Mouse (Mus musculus): ENCODE measurements around the gene Magi2.
"Not testable (repeated sequence)": the region's sequence is repeated elsewhere in the genome, so short reads cannot be mapped to it uniquely, and the experiment has no call there.

The Magi2 gene

DNA sequence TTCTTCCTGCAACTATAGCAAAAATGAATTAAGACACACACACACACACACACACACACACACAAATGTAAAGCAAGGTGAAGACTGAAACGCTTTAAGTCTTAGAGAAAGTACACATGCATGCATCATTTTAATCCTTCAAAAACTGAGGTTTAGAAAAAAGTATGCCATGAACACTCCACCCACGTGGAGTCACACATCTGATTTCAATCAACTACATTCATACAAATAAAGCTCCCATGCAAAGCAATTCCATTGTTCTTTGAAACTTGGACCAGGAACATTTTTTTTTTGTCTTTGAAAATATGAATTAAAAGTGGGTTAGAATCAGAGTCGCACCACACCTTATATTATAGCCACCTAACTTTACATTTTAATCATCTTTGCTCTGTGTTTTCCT lies 1032.9 kb downstream of the Magi2 start:
- no peak for DNase-seq

DNA sequence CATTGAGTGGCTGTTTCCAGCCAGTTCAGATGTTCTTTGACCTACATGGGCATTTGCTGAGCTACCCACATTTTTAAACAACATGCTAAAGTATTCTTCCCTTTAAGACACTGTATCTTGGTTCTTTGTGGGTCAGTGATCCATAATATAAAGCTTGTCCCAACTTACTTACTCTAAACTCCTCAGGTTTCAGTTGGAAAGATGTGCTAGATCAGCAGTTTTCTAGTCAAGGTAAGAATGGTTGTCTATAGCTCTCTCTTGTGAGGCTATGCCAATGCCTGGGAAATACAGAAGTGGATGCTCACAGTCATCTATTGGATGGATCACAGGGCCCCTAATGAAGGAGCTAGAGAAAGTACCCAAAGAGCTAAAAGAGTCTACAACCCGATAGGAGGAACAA lies 1045.8 kb downstream of the Magi2 start:
- DNase-seq: not testable (repeated sequence)

DNA sequence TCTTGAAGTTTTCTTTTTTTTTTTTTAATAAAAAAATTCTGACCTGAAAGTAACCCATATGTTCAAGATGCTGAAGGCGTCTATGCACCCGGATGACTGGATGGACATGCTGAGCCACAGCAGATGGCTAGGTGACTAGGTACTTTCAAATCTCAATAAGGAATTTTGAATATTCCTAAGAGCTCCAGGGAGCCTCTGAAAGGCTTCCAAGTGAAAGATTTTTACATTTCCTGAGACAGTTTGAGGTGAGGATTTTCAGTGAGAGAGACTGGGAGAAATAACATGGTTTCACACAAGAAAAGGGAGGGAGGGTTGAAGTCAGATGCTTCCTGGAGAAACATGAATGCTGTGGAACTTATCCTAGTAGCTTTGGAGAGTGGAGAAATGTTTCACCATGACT lies 1048.8 kb downstream of the Magi2 start:
- DNase-seq: no peak

DNA sequence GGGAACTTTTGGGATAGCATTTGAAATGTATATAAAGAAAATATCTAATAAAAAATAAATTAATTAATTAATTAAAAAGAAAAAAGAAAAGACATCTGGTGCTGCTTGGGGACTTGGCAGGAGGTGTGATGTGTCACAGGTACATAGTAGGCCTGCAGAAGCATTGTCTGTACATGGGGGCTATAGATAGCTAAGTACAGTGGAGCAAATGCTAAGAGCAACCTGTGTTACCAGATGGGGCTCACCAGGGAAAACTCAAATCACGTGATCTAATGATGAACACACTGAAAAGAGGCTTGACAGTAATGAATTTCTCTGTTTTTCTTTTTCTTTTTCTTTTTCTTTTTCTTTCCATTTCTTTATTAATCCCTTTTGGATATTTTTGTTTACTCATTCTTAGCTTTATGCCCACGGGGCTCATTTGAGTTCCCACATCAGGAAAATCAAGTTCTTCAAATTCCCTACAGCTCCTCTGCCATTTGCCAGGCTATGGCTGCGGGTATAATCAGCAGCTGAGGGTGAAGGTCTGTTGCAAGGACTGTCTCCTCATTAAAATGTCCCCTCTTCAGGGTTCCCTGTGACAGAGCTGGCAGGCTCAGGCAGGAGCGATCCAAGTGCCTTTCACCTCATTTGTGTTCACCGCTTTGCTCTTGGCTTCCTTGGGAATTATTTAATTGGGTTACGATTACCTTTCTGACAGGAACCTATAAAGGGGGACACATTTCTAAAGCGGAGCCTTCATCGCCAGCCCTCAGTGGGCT lies 1058.4 kb downstream of the Magi2 start:
- no peak for DNase-seq

DNA sequence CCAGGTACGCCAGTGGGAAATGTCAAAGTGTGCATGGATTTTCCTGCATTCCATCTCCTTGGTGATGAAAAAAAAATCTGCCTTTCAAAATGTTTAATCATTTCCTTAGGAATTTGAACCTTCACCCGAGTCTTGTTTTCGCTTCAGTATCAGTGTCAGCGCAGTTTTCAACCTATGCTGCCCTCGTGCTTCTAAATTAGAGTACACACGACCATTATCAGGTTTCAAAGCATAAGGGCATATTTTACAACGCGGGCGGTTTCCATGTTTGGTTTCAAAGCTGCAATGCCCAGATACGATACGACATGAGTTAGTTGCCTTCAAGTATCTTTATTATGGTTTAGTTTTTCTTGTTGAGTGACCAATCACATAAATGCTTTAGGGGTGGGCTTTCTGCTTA lies 1067.7 kb downstream of the Magi2 start:
- no peak for DNase-seq

DNA sequence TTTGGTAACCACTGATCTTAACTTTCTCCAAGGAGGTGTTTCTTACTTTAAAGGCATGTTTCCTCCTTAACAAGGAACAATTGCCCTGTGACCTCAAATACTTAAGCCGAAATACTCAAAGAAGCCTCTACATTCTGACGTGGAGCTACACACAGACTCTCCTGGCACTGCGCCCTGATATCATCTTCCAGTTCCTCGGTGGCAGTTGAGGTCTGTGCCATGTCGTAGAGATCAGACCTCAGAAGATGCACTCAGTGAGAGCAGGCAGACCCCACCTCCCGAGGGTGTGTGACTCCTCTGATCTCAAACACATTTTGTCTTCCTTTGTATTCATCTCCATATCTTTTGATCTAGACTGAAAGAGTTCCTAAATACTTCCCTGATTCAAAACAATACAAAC lies 1073.0 kb downstream of the Magi2 start:
- no peak for DNase-seq

DNA sequence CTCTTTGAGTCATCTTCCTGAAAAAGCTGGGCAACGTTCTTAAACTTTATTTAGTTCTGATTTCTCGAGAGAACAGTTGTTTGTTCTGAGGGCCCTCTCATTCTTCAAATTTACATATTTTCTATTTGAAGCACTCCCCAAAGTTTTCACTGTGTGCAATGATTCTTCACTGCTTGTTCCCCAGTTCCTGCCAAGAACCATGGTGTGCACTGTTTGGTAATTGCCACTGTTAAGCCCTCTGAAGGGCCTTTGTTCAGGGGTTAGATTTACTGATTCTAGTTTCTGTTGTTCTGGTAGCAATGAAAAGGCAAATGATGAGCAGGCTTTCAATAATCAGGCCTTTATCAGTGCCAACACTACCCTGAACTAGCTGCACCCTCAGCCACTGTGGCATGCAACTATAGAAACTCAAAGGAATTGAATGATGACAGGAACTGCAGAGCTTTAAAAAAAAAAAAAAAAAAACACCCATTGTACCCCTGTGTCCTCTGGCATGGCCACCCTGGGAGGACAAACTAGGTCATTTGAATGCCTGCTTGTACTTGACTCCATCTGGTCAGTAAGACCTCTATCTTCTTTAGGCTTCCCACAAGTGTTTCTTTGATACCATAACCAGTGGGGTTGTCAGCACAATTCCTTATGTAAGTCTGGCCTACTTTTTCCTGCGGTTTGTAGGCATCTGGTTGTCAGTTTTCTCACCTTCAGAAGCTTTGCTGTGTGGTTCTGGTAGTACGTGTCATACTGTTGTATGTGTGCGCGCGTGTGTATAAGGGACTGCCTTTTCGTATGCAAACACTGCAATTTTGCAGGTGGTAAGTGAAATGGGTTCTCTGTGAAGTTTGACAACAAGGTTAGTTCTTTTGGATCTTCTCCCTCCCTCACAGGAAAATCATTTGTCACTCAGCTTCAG lies 1076.5 kb downstream of the Magi2 start:
- DNase-seq: no peak

DNA sequence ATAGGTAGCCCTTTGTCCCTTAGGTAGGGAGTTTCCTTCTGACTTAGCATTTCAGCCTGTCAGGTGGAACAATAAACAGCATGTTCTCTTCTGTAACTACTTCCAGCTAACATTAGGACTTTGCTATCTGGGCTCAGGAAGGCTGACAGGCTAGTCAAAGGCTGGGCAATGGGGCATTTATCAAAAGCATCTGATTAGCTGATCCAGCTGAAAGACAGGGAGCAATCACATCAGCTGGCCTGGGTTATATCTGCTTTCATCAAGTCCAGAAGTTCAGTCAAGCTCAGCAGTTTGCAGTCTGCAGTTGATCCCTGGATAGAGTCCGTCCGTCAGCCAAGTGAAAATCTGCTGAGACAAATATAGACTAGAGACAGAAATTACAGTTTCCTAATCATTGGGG lies 1094.1 kb downstream of the Magi2 start:
- no peak for DNase-seq

DNA sequence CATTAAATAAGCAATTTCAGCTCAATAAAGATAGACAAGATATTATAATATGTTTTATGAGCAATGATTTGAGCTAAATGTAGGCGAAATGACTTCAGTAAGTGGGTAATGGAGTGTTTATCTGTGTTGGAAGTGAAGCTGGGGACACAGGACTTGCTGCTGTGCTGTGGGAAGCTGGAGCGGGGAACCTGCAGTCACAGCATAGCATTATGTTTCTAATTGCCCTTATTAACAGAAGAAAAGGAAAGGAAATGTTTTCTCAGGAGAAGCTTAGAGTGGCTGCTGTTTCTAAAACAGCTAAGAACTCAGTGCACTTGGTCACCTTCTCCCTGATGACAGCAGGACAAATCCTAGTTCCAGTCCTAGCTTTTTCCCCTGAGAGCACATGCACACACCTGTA lies 1098.5 kb downstream of the Magi2 start:
- no peak for DNase-seq

DNA sequence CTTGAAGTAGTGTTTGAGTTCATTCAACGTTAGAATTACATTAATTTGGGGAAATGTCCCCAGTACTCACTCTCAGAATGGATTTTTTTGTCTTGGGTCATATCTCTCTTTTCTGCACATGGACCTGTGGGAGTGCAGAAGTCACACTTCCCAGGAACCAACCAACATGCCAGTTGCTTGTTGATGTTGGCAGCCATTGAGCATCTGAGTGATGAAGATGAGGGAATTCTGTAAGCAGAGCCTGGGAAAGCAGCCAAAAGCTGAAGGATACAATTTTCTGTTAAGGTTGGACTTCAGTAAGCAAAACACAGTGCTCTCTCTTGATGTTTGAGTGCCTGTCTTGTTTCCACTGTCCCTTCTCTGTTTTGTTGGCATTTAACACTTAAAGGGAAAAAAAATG lies 1102.1 kb downstream of the Magi2 start:
- DNase-seq: no peak

DNA sequence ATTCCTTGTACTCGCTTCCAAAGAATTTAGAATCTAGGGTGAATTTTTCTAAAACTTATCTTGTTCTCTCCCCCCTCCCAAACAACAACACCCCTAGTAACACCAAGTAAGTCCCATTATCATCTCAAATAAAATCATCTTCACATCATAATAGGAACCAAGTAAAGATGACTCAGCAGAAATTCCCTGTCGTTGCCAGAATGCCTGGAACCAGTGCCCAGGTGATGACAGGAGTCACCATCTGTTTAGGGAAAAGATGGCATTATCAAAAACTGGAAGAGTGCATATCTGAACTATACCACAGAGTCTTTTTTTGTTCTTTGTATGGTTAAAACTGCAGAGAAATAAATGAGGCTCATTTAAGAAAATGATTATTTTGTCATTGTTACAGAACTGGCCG lies 1103.2 kb downstream of the Magi2 start:
- DNase-seq: no peak

DNA sequence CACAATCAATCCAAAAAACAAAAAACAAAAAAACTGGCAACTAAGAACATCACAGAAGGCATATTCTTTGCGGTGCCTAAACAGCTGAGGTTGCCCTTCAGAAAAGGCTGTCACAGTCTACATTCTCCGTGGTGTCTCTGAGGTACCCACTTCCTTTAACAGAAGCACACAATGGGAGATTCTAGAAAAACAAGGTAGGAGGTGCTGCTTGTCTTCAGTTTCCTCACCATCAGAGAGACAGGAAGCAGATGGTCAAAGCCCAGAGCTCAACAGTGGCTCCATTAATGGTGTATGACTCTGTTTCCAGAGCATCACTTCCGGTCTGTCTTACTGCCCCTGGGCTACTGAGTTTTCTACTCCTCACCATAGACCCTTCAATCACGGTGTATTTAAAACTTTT lies 1105.7 kb downstream of the Magi2 start:
- DNase-seq: no peak

DNA sequence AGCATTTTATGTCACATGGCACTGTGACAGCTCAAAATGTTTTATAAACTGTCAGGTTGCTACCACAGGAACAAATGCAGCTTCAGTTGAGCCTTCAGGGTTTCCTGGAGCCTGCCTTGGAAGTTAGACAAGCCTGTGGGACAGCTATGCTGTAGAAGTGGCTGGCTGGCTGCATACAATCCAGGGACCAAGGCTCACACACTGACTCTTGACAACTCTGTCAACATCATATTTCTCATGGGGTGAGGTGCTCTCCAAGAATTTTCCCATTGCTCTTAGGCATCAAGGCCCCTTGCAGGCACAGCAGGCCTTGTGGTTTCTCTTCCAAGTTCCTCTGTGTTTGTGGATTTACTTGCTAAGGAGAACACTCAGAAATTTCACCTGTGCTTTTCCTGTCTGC lies 1107.7 kb downstream of the Magi2 start:
- no peak for DNase-seq

DNA sequence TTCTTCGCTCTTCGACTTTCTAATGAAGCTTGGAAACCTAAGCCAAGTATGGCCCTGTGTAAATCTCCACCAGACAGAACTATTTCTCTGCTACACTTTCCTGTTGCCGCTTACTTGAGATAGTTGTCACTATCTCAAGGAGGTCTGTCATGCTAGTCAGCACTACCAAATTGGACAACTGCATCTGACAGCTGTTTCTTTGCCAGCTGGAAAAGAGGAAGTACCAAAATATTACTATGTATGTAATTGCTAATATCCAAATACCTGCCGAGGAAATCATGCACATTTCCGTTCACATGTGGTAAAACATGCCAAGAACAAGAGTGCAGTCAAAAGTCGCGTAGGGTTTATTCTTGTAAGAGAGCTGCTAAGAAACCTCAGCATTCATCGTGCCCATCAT lies 1126.1 kb downstream of the Magi2 start:
- DNase-seq: no peak

DNA sequence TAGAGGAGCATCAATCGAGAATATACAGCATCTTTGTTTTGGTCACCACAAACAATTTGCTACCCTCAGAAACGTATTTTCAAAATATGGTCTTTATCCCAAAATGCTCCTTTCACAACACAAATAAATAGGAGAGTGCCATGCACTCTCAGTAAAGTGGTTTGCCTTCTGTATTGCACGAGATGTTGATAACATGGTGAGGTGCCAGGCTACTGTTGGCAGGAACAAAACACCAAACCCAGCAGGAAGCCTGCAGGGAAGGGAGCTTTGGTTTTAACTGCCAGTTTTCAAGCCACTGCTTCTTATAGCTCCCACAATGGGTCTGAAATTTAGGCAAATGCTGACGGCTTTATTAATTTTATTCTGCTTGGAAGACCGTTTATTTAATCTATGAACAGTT lies 1131.6 kb downstream of the Magi2 start:
- no peak for DNase-seq

DNA sequence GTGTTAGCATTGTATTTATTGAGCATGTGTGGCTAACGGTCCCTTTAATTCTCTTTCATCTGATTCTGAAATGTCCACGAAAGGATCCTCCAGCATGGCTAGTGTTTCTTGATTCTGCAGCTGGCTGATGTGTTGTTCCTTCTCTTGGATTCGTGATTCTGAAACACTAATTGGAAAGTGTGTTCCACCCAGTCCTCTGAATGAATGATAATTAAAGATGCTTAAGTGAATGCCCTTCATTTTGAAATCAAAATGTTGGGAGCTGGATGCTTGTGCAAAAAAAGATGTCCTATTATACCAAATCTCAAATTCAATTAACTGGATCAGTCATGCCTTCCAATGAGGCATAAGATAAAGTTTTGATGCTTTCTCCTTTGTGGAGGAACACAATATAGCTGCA lies 1132.2 kb downstream of the Magi2 start:
- DNase-seq: no peak

DNA sequence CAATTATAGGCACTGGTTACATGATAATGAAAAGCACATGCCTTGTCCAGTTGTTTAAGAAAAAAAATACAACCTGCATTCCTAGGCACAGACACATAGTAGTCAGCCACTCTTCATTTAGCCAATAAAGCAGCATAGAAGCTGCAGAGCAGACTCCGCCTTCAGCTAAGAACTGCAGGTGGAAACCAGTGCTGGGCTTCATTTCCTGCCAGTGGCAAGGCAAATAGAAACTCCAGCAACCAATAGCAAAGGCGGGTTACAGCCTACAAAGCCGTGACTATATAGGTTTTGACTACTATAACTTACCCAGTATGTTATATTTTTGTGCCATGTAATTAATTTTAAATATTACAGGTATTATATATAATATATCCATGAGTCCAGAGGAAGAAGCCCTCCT lies 1135.3 kb downstream of the Magi2 start:
- no peak for DNase-seq

DNA sequence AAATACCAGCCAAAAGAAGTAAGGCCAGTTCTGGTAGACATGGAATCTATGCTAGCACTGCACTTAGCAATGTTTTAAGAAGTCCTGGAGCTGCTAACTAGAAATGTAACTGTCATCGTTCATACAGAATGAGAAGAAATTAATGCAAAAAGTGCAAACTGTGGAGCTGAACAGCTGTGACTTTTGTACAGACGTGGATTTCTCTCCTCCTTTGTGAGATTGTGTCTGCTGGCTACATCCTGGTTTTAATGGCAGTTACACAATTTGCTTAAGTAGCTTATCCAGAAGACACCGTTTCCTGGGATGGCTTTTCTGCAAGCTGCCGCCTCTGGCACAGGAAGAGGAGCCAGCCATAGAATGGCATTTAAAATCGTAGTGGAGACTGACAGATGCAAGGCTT lies 1136.4 kb downstream of the Magi2 start:
- no peak for DNase-seq

DNA sequence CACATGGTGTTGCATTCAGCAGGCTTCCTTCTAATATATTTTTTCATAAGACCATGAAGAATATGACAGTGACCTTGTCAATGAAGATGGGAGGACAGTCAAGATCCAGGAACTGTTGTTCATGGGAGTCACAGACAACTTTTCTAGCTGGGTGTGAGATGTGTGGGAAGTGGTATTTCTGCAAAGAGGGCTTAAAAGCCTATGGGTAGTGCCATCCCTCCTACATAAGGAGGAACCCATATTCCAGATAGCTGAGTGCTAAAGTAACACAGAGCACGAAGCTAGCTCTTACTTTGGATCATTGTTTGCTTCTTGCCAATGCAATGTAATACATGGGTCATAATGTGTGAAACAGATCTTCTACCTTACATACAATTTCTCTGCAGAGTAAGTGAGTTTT lies 1146.8 kb downstream of the Magi2 start:
- no peak for DNase-seq

DNA sequence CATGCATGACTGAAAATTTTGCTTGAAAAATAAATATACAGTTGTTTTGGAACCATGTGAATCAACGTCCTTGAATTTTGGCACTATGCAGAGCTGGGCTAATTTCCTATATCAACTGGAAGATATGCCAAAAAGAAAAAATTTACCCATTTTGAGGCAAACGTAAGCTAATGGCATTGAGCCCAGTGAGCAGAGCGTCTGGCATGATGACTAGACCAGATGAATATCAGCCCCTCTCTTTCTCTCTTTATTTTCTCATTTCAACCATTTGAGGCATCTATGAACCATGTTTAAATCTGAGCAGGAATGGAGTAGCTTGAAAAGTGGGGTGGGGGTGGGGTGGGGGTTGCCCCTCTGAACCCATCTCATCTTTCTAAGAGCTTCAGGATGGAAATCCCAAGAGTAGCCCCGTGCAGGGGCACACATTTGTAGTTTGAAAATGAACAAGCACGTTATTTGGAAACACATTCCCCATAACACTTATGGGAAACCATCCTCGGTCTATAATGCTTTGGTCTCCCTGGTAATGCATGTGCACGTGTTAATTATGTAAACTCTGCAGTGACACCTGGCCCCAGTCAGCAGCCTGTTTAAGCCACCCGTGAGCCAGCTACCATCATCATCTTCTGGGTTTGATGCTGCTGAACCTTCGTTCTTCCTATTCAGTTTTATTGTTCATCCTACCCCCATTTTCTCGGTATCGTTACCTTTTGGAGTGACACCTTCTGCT lies 1151.4 kb downstream of the Magi2 start:
- no peak for DNase-seq

DNA sequence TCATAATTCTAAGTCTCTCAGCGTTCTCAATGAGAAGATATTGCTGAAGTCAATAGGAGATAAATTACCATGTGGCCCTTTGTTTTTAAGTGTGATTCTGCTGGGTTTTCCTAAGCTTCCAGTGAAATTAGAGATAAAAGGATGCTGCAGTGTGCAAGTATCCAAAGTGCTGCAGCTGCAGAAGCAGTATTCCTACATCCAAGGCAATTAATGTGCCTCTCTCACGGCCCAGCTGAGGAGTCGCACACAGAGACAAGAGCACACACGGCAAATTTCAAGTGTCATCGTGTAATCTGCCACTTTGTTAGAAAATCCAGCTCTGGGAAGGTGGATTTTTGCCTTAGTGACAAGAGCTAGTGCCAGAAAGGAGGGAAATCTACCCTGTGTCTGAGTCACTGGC lies 1177.7 kb downstream of the Magi2 start:
- DNase-seq: no peak

DNA sequence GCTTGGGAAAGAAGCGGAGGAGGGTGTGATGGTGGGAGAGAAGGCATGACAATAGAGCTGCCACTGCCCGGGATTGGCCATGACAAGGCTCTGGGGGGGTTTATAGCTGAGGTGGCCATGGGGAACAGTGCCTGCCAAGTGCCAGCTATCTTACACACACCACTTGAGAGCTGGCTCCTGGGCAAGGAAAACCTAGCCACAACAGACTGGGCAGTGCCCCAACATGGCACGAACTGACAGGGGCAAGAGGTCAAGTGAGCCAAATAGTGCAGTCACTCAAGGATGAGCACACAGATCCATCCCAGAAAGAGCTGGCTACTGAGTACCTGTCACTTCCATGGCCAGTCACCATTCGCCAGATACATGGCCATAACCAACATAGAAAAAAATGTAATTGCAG lies 1179.8 kb downstream of the Magi2 start:
- no peak for DNase-seq

DNA sequence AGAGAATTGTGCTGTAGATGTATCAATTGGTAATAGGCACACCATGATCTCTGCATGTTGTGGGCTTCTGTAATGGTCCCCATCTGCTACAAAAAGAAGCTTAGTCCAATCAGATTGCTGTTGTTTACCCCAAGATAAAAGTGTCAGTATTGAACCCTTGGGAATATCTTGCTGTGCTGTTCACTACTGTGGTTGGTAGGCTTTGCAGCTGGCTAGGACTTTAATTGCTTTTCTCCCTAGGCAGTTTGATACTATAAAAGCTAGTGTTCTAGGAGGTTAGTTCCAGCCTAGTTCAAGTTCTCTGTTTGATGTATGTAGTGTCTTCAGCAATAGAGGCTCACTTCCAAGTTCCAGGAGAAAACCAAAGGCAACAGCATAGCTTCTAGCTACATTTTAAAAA lies 1188.5 kb downstream of the Magi2 start:
- DNase-seq: no peak

DNA sequence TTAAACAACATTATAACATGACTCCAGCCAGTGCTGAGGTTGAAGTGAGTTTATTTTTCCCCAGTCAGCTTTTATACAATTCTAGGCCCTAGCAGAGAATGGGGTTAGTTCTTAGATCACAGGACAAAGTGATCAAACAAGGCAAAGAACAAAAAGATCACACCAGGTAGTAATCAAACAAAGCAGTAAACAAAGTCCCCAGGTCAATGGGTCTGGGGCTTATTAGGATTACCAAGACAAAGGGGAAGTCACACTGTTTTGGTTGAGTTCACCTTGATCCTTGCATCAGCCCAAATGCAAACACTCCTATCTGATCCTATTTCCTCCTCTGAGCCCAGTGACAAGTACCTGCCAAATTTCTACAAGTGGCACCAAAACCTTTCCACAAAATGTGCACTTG lies 1190.5 kb downstream of the Magi2 start:
- no peak for DNase-seq

All from right cerebral cortex, postnatal 4 days (tissue).